Comparison of ENCODE assay signal across 13 mouse cellular contexts in the genomic region with DNA sequence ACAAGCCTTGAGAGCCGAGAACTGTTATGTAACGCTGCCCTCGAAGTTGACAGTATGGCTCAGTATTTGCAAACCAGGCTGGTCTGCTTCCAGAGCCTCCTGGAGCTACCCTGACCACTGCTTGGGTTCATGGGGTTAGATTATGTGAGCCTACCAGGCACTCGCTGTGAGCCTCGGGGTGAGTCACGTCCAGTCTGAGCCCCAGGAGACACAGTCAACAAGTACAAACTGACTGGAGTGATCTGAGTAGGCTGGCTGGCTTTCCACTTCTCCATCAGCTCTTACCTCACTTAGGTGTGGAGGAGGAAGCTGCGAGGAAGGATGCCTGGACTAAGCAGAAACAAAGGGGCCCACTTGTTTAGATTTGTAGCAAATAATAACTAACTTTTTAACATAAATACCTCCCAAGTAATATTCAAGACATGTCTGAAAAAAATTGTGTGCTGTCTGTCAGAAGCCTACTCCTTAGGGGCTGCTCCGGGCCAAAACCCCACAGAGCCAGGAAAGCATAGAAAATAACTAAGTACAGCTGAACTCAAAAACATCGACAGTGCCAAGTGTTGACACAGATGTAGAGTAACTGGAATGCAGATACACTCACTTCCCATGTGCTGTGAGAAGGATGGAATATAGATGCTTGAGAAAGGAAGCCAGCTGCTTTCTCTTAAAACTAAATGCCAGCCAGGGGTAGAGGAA.
DNase-seq lines count a peak whose midpoint lies in the region; ATAC-seq and TF ChIP-seq lines count a peak whose summit lies in the region.
"Had no signal": no experiment of that assay in that cellular context is flagged by ENCODE, and none has a peak within 500 bp of the region (broad histone marks: within the 10 kb centered on the region; RNA-seq: fewer than 3 reads in every experiment).

No protein-coding gene starts in this region.

- no peaks in the 10 kb centered on the region for H3K36me3 ChIP-seq in heart, embryonic 13.5 days
- H3K36me3 ChIP-seq in macrophage (ENCODE audit: inconsistent target): no peaks in the 10 kb centered on the region
- H3K36me3 ChIP-seq: embryonic facial prominence, embryonic 12.5 days; neural tube, embryonic 15.5 days had no signal

- peaks cover 2% of the 10 kb centered on the region; the same call in 1 of the 2 replicates for H3K79me2 ChIP-seq in macrophage (ENCODE audit: inconsistent target)

- DNase-seq in lung, adult 18-20 months: peak; percentile 47 to 60
- no peak for DNase-seq in lung, adult 2 months
- no peak for DNase-seq in cerebellum, adult 18-20 months
- DNase-seq: kidney, adult 9 months; thymus, postnatal 36 days had no signal

- 44% methylated on average over 9 of the region's 9 CpGs for WGBS in lung, adult 2 months
- 72% methylated on average over 9 of the region's 9 CpGs for WGBS in bone marrow, adult 2 months
- WGBS in heart, embryonic 13.5 days: 56% methylated on average over 9 of the region's 9 CpGs
- WGBS in macrophage (ENCODE audit: missing documents): 69% methylated on average over 9 of the region's 9 CpGs

- H3K4me3 ChIP-seq in lung, adult 2 months (replicated peaks; ENCODE audit: extremely low read depth, low read depth, low read length): no peak overlapping the region
- H3K4me3 ChIP-seq in bone marrow, adult 2 months (replicated peaks; ENCODE audit: control insufficient read depth, low read depth, low read length): no peak overlapping the region
- no peak overlapping the region for H3K4me3 ChIP-seq in heart, embryonic 13.5 days
- H3K4me3 ChIP-seq in macrophage (ENCODE audit: inconsistent target): no peak overlapping the region
- H3K4me3 ChIP-seq: embryonic facial prominence, embryonic 12.5 days; neural tube, embryonic 15.5 days had no signal

- no peak for ATAC-seq in heart, embryonic 13.5 days (ENCODE audit: extremely low read depth, insufficient number of reproducible peaks, low FRiP score, low TSS enrichment)
- no peak for ATAC-seq in megakaryocyte, adult 5-6 weeks (ENCODE audit: poor library complexity, severe bottlenecking)

- H3K27ac ChIP-seq in bone marrow, adult 2 months (ENCODE audit: control insufficient read depth, insufficient read depth, low read depth, low read length, poor library complexity): peak overlapping the region; percentile 64
- peak overlapping the region; percentile 52; the same call in 1 of the 2 replicates for H3K27ac ChIP-seq in heart, embryonic 13.5 days (replicated peaks)
- H3K27ac ChIP-seq in macrophage: peak overlapping the region; percentile 96
- H3K27ac ChIP-seq: embryonic facial prominence, embryonic 12.5 days; neural tube, embryonic 15.5 days had no signal

- H3K9me3 ChIP-seq in heart, embryonic 13.5 days: no peaks in the 10 kb centered on the region
- H3K9me3 ChIP-seq: embryonic facial prominence, embryonic 12.5 days; G1E; megakaryocyte, embryonic 14.5 days; neural tube, embryonic 15.5 days had no signal

- no peak for TF ChIP-seq CTCF in lung, adult 2 months (IDR thresholded peaks at IDR 0.05; ENCODE audit: insufficient read depth, low read length)
- no peak for TF ChIP-seq CTCF in bone marrow, adult 2 months (IDR thresholded peaks at IDR 0.05; ENCODE audit: control insufficient read depth, insufficient read depth, low read length)

- no peak overlapping the region for H3K4me2 ChIP-seq in heart, embryonic 13.5 days
- H3K4me2 ChIP-seq: embryonic facial prominence, embryonic 12.5 days; neural tube, embryonic 15.5 days had no signal

- no peak overlapping the region for H3K9ac ChIP-seq in heart, embryonic 13.5 days
- H3K9ac ChIP-seq: neural tube, embryonic 15.5 days had no signal

- no peaks in the 10 kb centered on the region for H3K27me3 ChIP-seq in heart, embryonic 13.5 days (replicated peaks)
- H3K27me3 ChIP-seq: embryonic facial prominence, embryonic 12.5 days; neural tube, embryonic 15.5 days had no signal

- no peak for TF ChIP-seq POLR2A in lung, adult 2 months (IDR thresholded peaks at IDR 0.05; ENCODE audit: borderline replicate concordance, extremely low read depth, low read depth, low read length)
- no peak for TF ChIP-seq POLR2A in bone marrow, adult 2 months (IDR thresholded peaks at IDR 0.05; ENCODE audit: borderline replicate concordance, control insufficient read depth, low read depth, low read length)

- peaks cover 11% of the 10 kb centered on the region for H3K4me1 ChIP-seq in lung, adult 2 months (ENCODE audit: control insufficient read depth, insufficient read depth, low read length)
- peaks cover 19% of the 10 kb centered on the region for H3K4me1 ChIP-seq in bone marrow, adult 2 months (ENCODE audit: control insufficient read depth, insufficient read depth, low read length)
- H3K4me1 ChIP-seq in heart, embryonic 13.5 days: peaks cover 44% of the 10 kb centered on the region

Comparison
In these comparisons a context has a peak if more than half of its experiments do, and no peak if none do; other contexts are left out.
1. DNase-seq: peak in lung, adult 18-20 months (2 of 2); none in lung, adult 2 months (single experiment) and cerebellum, adult 18-20 months (0 of 2).
2. Peak in every context shown above with its lines, with median percentiles within 50 percentile points of each other: H3K27ac ChIP-seq.